Mouse (Mus musculus): ENCODE data around the gene Map7.
A peak's percentile ranks its signal among the peaks of the same experiment; 100 is the strongest.

Gene Map7

GRCm38 (mm10) chr10:20148130-20148772, at the start of gene Map7:
Gene Map7 (plus strand): TSS chr10:20148471.
- DNase-seq = no peak

- DNase-seq = no peak
Measured at GRCm38 (mm10) chr10:20101456-20101855, 46.8 kb upstream of the Map7 start.

GRCm38 (mm10) chr10:20104271-20104931, 43.9 kb upstream of the Map7 start:
- peak; percentile 88 for DNase-seq

GRCm38 (mm10) chr10:20105575-20105974, 42.7 kb upstream of the Map7 start:
- peak; percentile 27 for DNase-seq

- DNase-seq = no peak
Measured at GRCm38 (mm10) chr10:20107031-20107430, 41.2 kb upstream of the Map7 start.

- DNase-seq = no peak
Measured at GRCm38 (mm10) chr10:20111508-20111907, 36.8 kb upstream of the Map7 start.

GRCm38 (mm10) chr10:20112026-20112973, 36.0 kb upstream of the Map7 start:
- DNase-seq = peak; percentile 50

GRCm38 (mm10) chr10:20119504-20120425, 28.5 kb upstream of the Map7 start:
- DNase-seq = no peak

- DNase-seq = peak; percentile 36
Measured at GRCm38 (mm10) chr10:20121981-20122380, 26.3 kb upstream of the Map7 start.

- DNase-seq = no peak
Measured at GRCm38 (mm10) chr10:20123401-20123800, 24.9 kb upstream of the Map7 start.

- no peak for DNase-seq
Measured at GRCm38 (mm10) chr10:20124576-20124975, 23.7 kb upstream of the Map7 start.

GRCm38 (mm10) chr10:20125226-20125625, 23.0 kb upstream of the Map7 start:
- DNase-seq = peak; percentile 63

- no peak for DNase-seq
Measured at GRCm38 (mm10) chr10:20132933-20133652, 15.2 kb upstream of the Map7 start.

- no peak for DNase-seq
Measured at GRCm38 (mm10) chr10:20135350-20136058, 12.8 kb upstream of the Map7 start.

GRCm38 (mm10) chr10:20136505-20136904, 11.8 kb upstream of the Map7 start:
- DNase-seq = no peak

- DNase-seq = no peak
Measured at GRCm38 (mm10) chr10:20141376-20141775, 6.9 kb upstream of the Map7 start.

- DNase-seq = peak; percentile 83
Measured at GRCm38 (mm10) chr10:20148773-20149120, 476 bp downstream of the Map7 start.

GRCm38 (mm10) chr10:20149121-20149834, 1.0 kb downstream of the Map7 start:
- DNase-seq = peak; percentile 78

GRCm38 (mm10) chr10:20149835-20150355, 1.6 kb downstream of the Map7 start:
- no peak for DNase-seq

GRCm38 (mm10) chr10:20152131-20152530, 3.9 kb downstream of the Map7 start:
- no peak for DNase-seq
